Mouse (Mus musculus) gonadal fat pad, adult 2 months (tissue): ENCODE data around the gene Bcas3. TPM values are rescaled to one million over a fixed set of nuclear protein-coding genes. Genes with fewer than 3 reads are reported as not detected.

ENCODE experiments used
- DNase-seq: peaks from one replicate; pipeline ENCODE4 v3.0.0-alpha.2; 2012; ENCODE audit warnings: low read depth
- polyA plus RNA-seq: library from polyadenylated mRNA; depleted of rRNA; stranded (reverse); fragments of >200 nt; gene quantifications from 2 replicates; pipeline ENCODE4 v1.2.3, GENCODE M21; 2012

Bcas3 gene
- polyA plus RNA-seq, 1 experiment: 46.8 TPM

GRCm38 (mm10) chr11:85792534-85793215 is 439.7 kb downstream of the Bcas3 start:
- DNase-seq: no peak

GRCm38 (mm10) chr11:85799456-85799855 is 446.5 kb downstream of the Bcas3 start:
- DNase-seq: no peak

- DNase-seq: no peak
These were observed 446.9 kb downstream of the Bcas3 start for GRCm38 (mm10) chr11:85799856-85800255.

- no peak for DNase-seq
These were observed 447.4 kb downstream of the Bcas3 start for GRCm38 (mm10) chr11:85800380-85800779.

- no peak for DNase-seq
These were observed 451.1 kb downstream of the Bcas3 start for GRCm38 (mm10) chr11:85804048-85804447.

GRCm38 (mm10) chr11:85805779-85806178 is 452.8 kb downstream of the Bcas3 start:
- DNase-seq: no peak

GRCm38 (mm10) chr11:85807353-85807752 is 454.4 kb downstream of the Bcas3 start:
- no peak for DNase-seq

GRCm38 (mm10) chr11:85811229-85811628 is 458.3 kb downstream of the Bcas3 start:
- DNase-seq: no peak

- DNase-seq: no peak
These were observed 458.7 kb downstream of the Bcas3 start for GRCm38 (mm10) chr11:85811676-85812075.

- no peak for DNase-seq
These were observed 459.4 kb downstream of the Bcas3 start for GRCm38 (mm10) chr11:85812201-85812966.

GRCm38 (mm10) chr11:85814678-85815077 is 461.7 kb downstream of the Bcas3 start:
- no peak for DNase-seq

GRCm38 (mm10) chr11:85816471-85816870 is 463.5 kb downstream of the Bcas3 start:
- DNase-seq: no peak

- no peak for DNase-seq
These were observed 465.4 kb downstream of the Bcas3 start for GRCm38 (mm10) chr11:85818401-85818800.

- no peak for DNase-seq
These were observed 468.0 kb downstream of the Bcas3 start for GRCm38 (mm10) chr11:85820959-85821358.

- DNase-seq: no peak
These were observed 468.7 kb downstream of the Bcas3 start for GRCm38 (mm10) chr11:85821659-85822058.

- DNase-seq: no peak
These were observed 470.2 kb downstream of the Bcas3 start for GRCm38 (mm10) chr11:85823181-85823580.

GRCm38 (mm10) chr11:85823794-85824193 is 470.8 kb downstream of the Bcas3 start:
- DNase-seq: no peak

- no peak for DNase-seq
These were observed 472.1 kb downstream of the Bcas3 start for GRCm38 (mm10) chr11:85825031-85825430.

- no peak for DNase-seq
These were observed 472.9 kb downstream of the Bcas3 start for GRCm38 (mm10) chr11:85825823-85826222.

GRCm38 (mm10) chr11:85827342-85827741 is 474.4 kb downstream of the Bcas3 start:
- no peak for DNase-seq

- no peak for DNase-seq
These were observed 475.9 kb downstream of the Bcas3 start for GRCm38 (mm10) chr11:85828691-85829519.
